Mouse (Mus musculus) hindbrain, embryonic 13.5 days (tissue): ENCODE results near the gene Zfp568. TPM values are rescaled to one million over a fixed set of nuclear protein-coding genes. Genes with fewer than 3 reads are reported as not detected.
"Not testable (repeated sequence)": the region's sequence is repeated elsewhere in the genome, so short reads cannot be mapped to it uniquely, and the experiment has no call there.

Experiments
- ATAC-seq: fragments of 200-750 bp; cut with Nextera tagmentation; 2 replicates; pipeline ENCODE4 v1.8.0; 2017; ENCODE audit warnings: moderate TSS enrichment; ENCODE audit not compliant: low FRiP score
- H3K27ac ChIP-seq: fragments of 300-500 bp; sonication (generic); 2 replicates; pipeline ENCODE4 v1.5.1; 2015; ENCODE audit warnings: inconsistent platforms, mild to moderate bottlenecking, moderate library complexity
- H3K27me3 ChIP-seq: fragments of 300-500 bp; sonication (generic); 2 replicates; pipeline ENCODE4 v1.6.1; 2015; ENCODE audit warnings: mild to moderate bottlenecking, inconsistent platforms
- H3K36me3 ChIP-seq: fragments of 300-500 bp; sonication (generic); 2 replicates; pipeline ENCODE4 v1.6.1; 2015; ENCODE audit warnings: mild to moderate bottlenecking, inconsistent platforms
- H3K4me1 ChIP-seq: fragments of 300-500 bp; sonication (generic); replicated peaks from 2 replicates; pipeline ENCODE4 v1.6.1; 2015; ENCODE audit warnings: inconsistent platforms
- H3K4me2 ChIP-seq: fragments of 300-500 bp; sonication (generic); 2 replicates; pipeline ENCODE4 v1.6.1; 2015; ENCODE audit warnings: inconsistent platforms, mild to moderate bottlenecking, moderate library complexity
- H3K4me3 ChIP-seq: fragments of 300-500 bp; sonication (generic); 2 replicates; pipeline ENCODE4 v1.5.1; 2015; ENCODE audit warnings: mild to moderate bottlenecking, inconsistent platforms
- H3K9ac ChIP-seq: fragments of 300-500 bp; sonication (generic); 2 replicates; pipeline ENCODE4 v1.6.1; 2015; ENCODE audit warnings: mild to moderate bottlenecking, inconsistent platforms
- H3K9me3 ChIP-seq: fragments of 300-500 bp; sonication (generic); 2 replicates; pipeline ENCODE4 v1.6.1; 2016; ENCODE audit warnings: inconsistent platforms
- WGBS: fragments of 180-500 bp; shearing (Covaris S2); methylation state at CpG from one replicate; pipeline ENCODE4 v1.1.7; 2015; 5-methylcytosine and 5-hydroxymethylcytosine counted together
- polyA plus RNA-seq: library from polyadenylated mRNA; unstranded; fragments of >200 nt; fragmentation: Nextera tagmentation; extraction: Ambion mirVana; gene quantifications from 2 replicates; pipeline ENCODE4 v1.2.1, GENCODE M21; 2015

Gene Zfp568
- polyA plus RNA-seq, 1 experiment from 2014 or later, result 5.5 TPM

DNA sequence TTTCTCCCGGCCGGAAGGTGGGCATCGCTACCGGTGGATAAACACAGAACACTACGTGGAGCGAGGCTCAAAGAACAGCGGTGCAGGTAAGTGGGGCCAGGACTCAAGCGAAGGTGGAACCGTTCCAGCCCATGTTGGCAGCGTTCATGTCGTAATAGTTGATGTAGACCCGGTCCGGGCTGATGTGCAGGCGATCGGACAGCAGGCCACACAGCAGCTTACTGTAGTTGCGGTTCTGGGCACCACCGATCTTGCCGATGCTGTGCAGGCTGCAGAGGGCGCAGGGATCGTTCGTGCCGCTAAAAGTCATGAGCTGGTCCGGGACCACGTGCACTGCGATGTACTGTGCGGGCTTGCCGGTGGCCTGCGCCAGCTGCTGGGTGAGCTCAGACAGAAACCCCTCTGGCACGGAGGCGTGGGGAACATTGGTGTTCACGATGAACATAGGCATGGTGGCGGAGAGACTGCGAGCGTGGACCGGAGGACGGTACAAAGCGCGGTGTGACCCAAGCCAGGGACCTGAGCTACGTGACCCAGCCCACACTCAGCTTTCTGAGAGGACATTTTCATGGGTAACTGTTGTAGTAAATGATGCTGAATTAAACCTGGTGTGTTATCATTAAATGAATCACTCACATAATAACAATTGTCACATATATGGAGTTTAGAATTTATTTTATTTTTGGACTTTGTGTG, 18.5 kb upstream of the Zfp568 start:
- H3K27me3 ChIP-seq, H3K4me1 ChIP-seq, H3K9ac ChIP-seq, H3K9me3 ChIP-seq, H3K4me3 ChIP-seq, ATAC-seq, H3K27ac ChIP-seq, H3K4me2 ChIP-seq, H3K36me3 ChIP-seq: not testable (repeated sequence)
- WGBS, result 51% methylated on average over 39 of the region's 39 CpGs

- 86% methylated on average over 9 of the region's 9 CpGs for WGBS
- ATAC-seq, result no peak
Observed at GRCm38 (mm10) chr7:29970686-29971085, 13.1 kb upstream of the Zfp568 start.

DNA sequence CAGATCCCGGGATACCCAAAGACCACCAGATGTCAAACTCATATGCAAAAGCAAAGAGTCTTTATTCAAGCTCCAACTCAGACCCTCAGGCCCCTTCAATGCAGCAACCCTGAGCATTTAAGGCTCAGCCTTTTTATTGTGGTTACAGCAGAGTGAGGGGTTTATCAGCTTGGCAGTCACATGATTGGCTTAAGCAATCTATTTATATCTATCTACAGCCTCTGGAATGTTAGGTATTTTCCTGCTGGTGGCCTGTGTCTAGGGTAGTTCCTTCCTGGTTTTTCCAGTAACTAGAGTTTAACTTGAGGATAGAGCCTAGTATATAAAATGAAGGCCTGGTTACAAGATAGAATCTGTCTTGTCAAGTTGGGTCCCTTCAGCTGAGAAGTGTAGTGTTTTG, 3.0 kb upstream of the Zfp568 start:
- WGBS, result 97% methylated on average over 1 of the region's 1 CpGs
- H3K27ac ChIP-seq, result no peak overlapping the region

More at GRCm38 (mm10) chr7:29970686-29971085, 13.1 kb upstream of the Zfp568 start:
- H3K9ac ChIP-seq, result no peak overlapping the region
- H3K27ac ChIP-seq, result no peak overlapping the region
- no peaks in the 10 kb centered on the region for H3K36me3 ChIP-seq
- no peak overlapping the region for H3K4me2 ChIP-seq
- no peaks in the 10 kb centered on the region for H3K4me1 ChIP-seq
- H3K9me3 ChIP-seq, result peaks cover 3% of the 10 kb centered on the region; the same call in 1 of the 2 replicates
- H3K4me3 ChIP-seq, result no peak overlapping the region
- no peaks in the 10 kb centered on the region for H3K27me3 ChIP-seq

DNA sequence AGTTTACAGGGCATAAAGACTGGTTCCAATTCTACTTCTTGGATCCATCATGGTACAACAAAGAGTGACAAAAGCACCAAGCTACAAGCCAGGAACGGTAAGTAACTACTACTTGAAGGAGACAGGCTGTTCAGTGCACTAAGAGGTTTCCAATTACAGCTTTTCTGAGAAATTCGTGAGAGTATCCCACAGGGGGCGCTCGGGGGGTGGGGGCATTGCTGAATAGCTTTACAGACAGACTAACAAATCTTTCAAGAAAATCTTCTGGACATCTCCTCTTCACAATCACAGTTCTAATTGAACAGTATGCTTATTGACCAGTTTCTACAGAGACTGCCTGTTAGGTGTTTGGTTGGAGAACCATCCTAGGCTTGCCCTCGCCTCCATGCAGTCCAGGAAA, 2.3 kb upstream of the Zfp568 start:
- WGBS, result 56% methylated on average over 5 of the region's 5 CpGs
- no peak for ATAC-seq
- no peak overlapping the region for H3K27ac ChIP-seq
- H3K4me3 ChIP-seq, result no peak overlapping the region
- H3K9me3 ChIP-seq, result no peaks in the 10 kb centered on the region
- peaks cover 21% of the 10 kb centered on the region for H3K4me1 ChIP-seq
- no peaks in the 10 kb centered on the region for H3K27me3 ChIP-seq
- peaks cover 5% of the 10 kb centered on the region for H3K36me3 ChIP-seq
- H3K9ac ChIP-seq, result no peak overlapping the region
- H3K4me2 ChIP-seq, result no peak overlapping the region

More for the DNA sequence above, 3.0 kb upstream of the Zfp568 start:
- H3K9me3 ChIP-seq, result no peaks in the 10 kb centered on the region
- no peaks in the 10 kb centered on the region for H3K27me3 ChIP-seq
- H3K4me3 ChIP-seq, result no peak overlapping the region
- no peak overlapping the region for H3K9ac ChIP-seq
- no peak for ATAC-seq
- peaks cover 21% of the 10 kb centered on the region for H3K4me1 ChIP-seq
- peaks cover under 1% of the 10 kb centered on the region for H3K36me3 ChIP-seq
- H3K4me2 ChIP-seq, result no peak overlapping the region

- H3K4me1 ChIP-seq, result peaks cover 21% of the 10 kb centered on the region
- H3K4me2 ChIP-seq, result no peak overlapping the region
- peaks cover 6% of the 10 kb centered on the region for H3K36me3 ChIP-seq
- H3K9ac ChIP-seq, result no peak overlapping the region
- H3K27ac ChIP-seq, result no peak overlapping the region
- H3K9me3 ChIP-seq, result no peaks in the 10 kb centered on the region
- no peak overlapping the region for H3K4me3 ChIP-seq
- 91% methylated on average over 3 of the region's 3 CpGs for WGBS
- no peak for ATAC-seq
- H3K27me3 ChIP-seq, result no peaks in the 10 kb centered on the region
Observed at GRCm38 (mm10) chr7:29981860-29982259, 1.9 kb upstream of the Zfp568 start.

DNA sequence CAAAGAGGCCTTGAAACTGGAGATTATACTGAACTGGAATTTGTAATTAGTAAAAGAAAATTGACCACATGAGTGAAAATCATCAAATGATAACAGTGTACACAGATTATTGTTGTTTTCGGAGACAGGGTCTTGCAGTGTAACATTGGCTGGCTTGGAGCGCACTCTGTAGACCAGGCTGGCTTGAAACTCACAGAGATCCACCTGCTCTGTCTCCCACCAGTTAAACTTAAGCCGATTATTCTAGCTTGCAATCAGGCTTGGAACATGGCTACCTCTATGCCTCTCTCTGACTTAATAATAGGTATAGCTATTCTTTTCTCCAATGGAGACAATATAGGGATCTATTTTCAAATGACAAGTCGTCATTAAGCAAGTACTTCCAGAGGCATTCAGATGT, 1.4 kb upstream of the Zfp568 start:
- Histone ChIP-seq H3K9ac (no peak overlapping the region; the same call in 1 of the 2 replicates), H3K4me2 (peak overlapping the region; percentile 73), H3K27ac (no peak overlapping the region), H3K27me3 (no peaks in the 10 kb centered on the region), H3K36me3 (peaks cover 11% of the 10 kb centered on the region), H3K4me3 (0 out of 2 replicates have a peak overlapping the region, but pooled peaks have one; percentile 83), H3K9me3 (no peaks in the 10 kb centered on the region), H3K4me1 (peaks cover 21% of the 10 kb centered on the region)
- 85% methylated on average over 4 of the region's 4 CpGs for WGBS
- ATAC-seq, result no peak

DNA sequence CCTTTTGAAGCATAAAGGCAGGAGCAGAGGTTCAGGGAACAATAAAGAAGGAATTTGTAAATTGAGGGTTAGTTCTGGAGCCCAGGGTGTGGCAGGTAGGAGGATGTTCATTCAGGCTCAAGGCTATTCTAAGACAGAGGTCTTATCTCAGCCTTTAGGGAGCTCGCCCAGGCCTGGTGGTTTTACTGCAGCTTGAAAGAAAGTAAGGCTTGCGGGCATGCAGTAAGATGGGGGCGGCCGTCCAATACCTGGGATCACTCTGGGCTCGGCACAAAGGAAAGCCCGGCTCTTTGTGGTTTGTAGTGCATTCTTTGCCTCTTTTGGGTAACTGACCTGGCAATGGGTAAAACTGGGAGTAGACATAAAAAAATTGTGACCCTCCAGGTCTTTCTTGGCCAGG, 824 bp upstream of the Zfp568 start:
- Histone ChIP-seq H3K27me3 (no peaks in the 10 kb centered on the region), H3K9me3 (no peaks in the 10 kb centered on the region), H3K27ac (peak overlapping the region; percentile 89), H3K4me1 (peaks cover 21% of the 10 kb centered on the region), H3K4me2 (peak overlapping the region; percentile 73), H3K9ac (peak overlapping the region; percentile 87), H3K36me3 (peaks cover 17% of the 10 kb centered on the region), H3K4me3 (peak overlapping the region; percentile 83)
- no peak for ATAC-seq
- WGBS, result 35% methylated on average over 6 of the region's 6 CpGs

DNA sequence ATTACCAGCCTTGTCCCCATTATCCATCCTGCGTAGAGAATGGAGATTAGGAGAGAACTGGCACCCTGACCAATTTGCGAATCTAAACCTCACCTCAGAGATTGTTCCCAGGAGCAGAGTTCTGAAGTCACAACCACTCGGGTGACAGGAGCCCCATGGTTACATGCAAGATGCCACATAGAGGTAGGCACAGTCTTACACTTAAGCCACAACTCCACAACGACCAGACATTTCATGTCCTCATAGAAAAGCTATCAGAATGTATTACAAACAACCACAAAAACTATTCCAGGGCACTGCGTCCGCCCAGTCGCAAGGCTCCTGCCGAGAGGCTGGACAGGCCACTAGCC, 440 bp upstream of the Zfp568 start:
- Histone ChIP-seq H3K9me3 (no peaks in the 10 kb centered on the region), H3K4me1 (peaks cover 21% of the 10 kb centered on the region), H3K27me3 (no peaks in the 10 kb centered on the region), H3K4me3 (peak overlapping the region; percentile 83), H3K27ac (peak overlapping the region; percentile 89), H3K9ac (peak overlapping the region; percentile 87), H3K4me2 (peak overlapping the region; percentile 73), H3K36me3 (peaks cover 20% of the 10 kb centered on the region)
- WGBS, result 2% methylated on average over 8 of the region's 8 CpGs
- no peak for ATAC-seq

- Histone ChIP-seq H3K36me3 (peaks cover 37% of the 10 kb centered on the region), H3K4me1 (peaks cover 21% of the 10 kb centered on the region), H3K9ac (no peak overlapping the region), H3K27ac (no peak overlapping the region), H3K4me2 (no peak overlapping the region), H3K4me3 (no peak overlapping the region), H3K9me3 (no peaks in the 10 kb centered on the region), H3K27me3 (no peaks in the 10 kb centered on the region)
- ATAC-seq, result no peak
- WGBS, result 92% methylated on average over 8 of the region's 8 CpGs
Observed at GRCm38 (mm10) chr7:29986101-29986500, 2.3 kb downstream of the Zfp568 start.

- peaks cover 50% of the 10 kb centered on the region for H3K36me3 ChIP-seq
Observed at GRCm38 (mm10) chr7:29987551-29987950, 3.8 kb downstream of the Zfp568 start.

GRCm38 (mm10) chr7:29989031-29989430, 5.3 kb downstream of the Zfp568 start:
- Histone ChIP-seq H3K4me1 (peaks cover 8% of the 10 kb centered on the region), H3K4me2 (no peak overlapping the region), H3K36me3 (peaks cover 62% of the 10 kb centered on the region), H3K9ac (no peak overlapping the region; the same call in 1 of the 2 replicates), H3K27ac (no peak overlapping the region), H3K4me3 (no peak overlapping the region), H3K9me3 (no peaks in the 10 kb centered on the region), H3K27me3 (no peaks in the 10 kb centered on the region)
- 89% methylated on average over 11 of the region's 11 CpGs for WGBS
- ATAC-seq, result no peak

More at GRCm38 (mm10) chr7:29987551-29987950, 3.8 kb downstream of the Zfp568 start:
- Histone ChIP-seq H3K27ac (no peak overlapping the region), H3K27me3 (no peaks in the 10 kb centered on the region), H3K9ac (no peak overlapping the region), H3K4me3 (no peak overlapping the region), H3K9me3 (no peaks in the 10 kb centered on the region), H3K4me1 (peaks cover 16% of the 10 kb centered on the region), H3K4me2 (no peak overlapping the region)
- no peak for ATAC-seq
- 94% methylated on average over 5 of the region's 5 CpGs for WGBS

DNA sequence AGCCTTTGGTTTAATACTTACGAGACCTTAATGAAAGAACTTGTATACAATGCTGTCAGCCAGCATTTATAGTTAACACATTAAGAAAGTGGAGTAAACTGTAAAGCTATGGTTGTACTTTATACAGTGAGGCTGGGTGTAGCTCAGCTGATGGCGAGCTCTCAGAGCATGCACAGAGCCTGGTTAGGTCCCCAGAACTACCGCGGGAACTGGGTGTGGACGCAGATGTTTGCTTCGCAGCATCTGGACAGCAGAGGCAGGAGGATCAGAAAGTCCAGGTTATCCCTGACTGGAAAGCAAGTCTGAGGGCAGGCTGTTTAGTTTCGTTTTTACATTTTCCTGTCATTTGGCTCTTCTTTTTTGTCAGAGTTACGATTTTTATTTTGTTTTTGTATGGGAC, 8.9 kb downstream of the Zfp568 start:
- peaks cover 78% of the 10 kb centered on the region for H3K36me3 ChIP-seq
- 93% methylated on average over 8 of the region's 8 CpGs for WGBS
- ATAC-seq, result no peak

DNA sequence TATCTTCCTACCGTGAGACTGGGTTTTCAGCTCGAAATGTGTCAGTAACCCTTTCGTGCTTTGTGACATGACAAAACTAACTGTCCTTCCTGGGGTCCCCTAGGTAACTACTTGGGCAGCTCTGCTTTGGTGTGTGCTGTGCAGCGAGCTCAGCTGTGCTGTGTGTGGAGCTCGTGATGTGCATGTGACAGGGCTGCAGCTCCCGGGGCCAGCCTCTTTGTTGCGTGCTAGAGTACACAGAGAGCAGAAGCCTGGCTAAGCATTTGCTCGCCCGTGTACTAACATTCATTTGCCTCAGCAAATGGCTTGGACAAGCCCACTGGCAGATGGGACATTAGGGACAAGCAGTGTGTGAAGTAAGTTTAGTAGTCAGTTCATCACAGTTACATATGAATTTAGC, 9.6 kb downstream of the Zfp568 start:
- no peaks in the 10 kb centered on the region for H3K27me3 ChIP-seq
- no peak overlapping the region for H3K4me3 ChIP-seq
- no peak overlapping the region for H3K9ac ChIP-seq
- WGBS, result 98% methylated on average over 9 of the region's 9 CpGs
- H3K4me2 ChIP-seq, result no peak overlapping the region
- no peaks in the 10 kb centered on the region for H3K9me3 ChIP-seq
- ATAC-seq, result no peak
- H3K36me3 ChIP-seq, result peaks cover 79% of the 10 kb centered on the region
- no peaks in the 10 kb centered on the region for H3K4me1 ChIP-seq
- no peak overlapping the region for H3K27ac ChIP-seq

More for the DNA sequence above, 8.9 kb downstream of the Zfp568 start:
- H3K9me3 ChIP-seq, result no peaks in the 10 kb centered on the region
- no peak overlapping the region for H3K9ac ChIP-seq
- H3K27ac ChIP-seq, result no peak overlapping the region
- no peaks in the 10 kb centered on the region for H3K27me3 ChIP-seq
- no peak overlapping the region for H3K4me2 ChIP-seq
- no peaks in the 10 kb centered on the region for H3K4me1 ChIP-seq
- no peak overlapping the region for H3K4me3 ChIP-seq
